Mouse (Mus musculus) cerebellum, adult 11 months (tissue): ENCODE measurements at regions not wholly inside any gene's neighbourhood (a gene's known extent, or its start where the extent isn't known, plus 50 kb on each side); places are given as distances from the start of the nearest gene placed in this dataset.
"Not testable (repeated sequence)": the region's sequence is repeated elsewhere in the genome, so short reads cannot be mapped to it uniquely, and the experiment has no call there.

Source experiments
- DNase-seq: peaks from one replicate; pipeline ENCODE4 v3.0.0; 2022

DNA sequence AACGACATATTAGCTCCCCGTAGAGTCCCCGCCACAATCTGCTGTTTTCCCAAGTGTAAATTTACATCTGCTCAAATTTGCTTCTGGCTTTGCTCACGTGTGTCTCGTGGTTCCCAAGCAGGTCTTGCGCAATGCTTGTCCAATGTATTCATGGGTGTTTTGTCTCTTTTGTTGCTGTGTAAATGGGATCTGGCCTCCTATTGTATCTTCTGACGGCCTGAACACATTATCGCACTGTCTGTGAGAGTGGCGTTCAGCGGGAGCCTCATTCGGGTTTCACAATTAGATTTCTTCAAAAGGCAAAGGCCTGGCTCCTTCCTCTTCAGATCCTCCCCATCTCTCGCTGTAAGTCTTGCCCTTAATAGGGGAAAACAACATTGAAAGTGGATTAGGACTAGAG lies 274.5 kb downstream of the Fam19a5 start:
- no peak for DNase-seq

DNA sequence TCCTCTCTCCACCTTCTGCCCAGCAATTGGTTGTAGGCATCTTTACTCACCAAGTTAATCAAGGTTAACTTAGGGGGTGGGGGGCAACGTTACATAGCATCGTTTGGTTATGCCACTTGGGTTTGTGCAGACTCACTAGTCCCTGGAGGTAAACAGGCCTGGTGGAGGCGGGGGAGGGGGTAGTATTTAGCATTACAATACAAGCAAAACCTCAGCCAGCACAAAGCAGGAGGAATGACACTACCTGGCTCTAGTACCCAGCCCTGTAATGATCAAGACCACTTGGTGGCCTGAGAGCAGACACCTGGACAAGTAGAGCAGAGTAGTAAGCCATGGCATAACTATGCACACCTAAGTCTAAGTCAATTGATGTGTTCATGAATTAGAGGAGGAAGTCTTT lies 298.0 kb downstream of the Fam19a5 start:
- DNase-seq = no peak

DNA sequence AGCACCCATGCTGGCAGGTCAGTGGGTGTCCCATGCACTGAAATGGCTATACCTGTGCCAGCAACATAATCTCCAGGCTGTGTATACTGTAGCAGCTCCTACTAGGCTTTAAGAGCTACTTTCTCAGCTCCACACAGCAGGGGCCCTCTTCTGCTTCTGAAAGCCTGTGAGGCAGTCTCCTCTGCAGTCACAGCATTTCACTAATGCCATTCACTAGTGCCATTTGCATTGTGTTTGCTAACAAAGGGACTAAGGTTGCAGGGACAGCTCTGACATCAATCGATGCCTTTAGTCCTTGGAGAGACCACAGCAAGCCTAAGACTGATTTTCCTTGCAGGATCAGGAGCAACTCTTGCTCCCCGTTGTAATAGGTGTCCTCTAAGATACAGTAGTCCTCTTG lies 315.0 kb downstream of the Fam19a5 start:
- DNase-seq = no peak

DNA sequence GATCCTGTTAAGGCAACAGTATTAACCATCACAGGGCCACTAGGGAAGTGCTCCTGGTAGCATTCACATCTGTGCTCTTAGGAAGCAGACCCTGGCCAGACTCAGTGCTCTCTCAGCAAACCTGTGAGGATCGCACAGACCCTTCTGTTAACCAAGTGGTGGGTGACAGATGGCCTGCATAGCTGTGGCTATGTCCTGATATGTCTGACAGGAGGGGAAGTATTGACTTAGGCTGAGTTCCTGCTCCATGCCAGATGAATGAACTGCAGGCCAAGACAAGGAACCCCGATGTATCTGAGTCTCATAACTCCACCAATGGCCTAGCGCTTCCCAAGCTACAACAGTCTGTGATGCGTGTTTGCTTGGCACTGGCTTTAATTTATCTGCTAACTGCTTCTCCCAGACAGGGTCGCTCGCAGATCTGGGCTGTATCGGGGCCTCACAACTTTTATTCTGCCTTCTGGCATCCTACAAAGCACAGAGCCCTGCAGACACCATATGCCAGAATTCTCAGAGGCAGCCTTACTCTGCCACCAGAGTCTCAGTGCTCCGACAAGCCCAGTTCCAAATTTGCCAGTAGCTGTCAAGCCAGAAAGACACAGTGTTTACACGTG lies 332.3 kb downstream of the Fam19a5 start:
- DNase-seq = no peak

DNA sequence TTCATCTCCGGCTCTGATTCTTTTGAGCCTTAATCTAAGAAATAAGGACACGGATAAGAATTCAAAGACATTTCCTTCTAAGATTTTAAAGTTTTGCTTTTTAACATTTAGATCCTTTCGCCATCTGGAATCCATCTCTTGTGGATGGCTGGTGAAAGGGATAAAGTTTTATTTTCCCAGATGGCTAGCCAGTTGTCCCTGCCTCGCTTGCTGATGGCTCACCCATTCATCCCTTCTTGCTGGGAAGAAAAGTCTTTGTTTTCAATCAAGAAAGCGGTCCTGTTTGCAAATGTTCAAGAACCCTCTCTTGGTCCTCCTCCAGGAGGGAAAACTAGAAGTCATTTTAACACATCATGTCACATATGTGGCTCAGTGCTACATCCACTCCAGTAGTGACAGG lies 346.8 kb downstream of the Fam19a5 start:
- DNase-seq = no peak

DNA sequence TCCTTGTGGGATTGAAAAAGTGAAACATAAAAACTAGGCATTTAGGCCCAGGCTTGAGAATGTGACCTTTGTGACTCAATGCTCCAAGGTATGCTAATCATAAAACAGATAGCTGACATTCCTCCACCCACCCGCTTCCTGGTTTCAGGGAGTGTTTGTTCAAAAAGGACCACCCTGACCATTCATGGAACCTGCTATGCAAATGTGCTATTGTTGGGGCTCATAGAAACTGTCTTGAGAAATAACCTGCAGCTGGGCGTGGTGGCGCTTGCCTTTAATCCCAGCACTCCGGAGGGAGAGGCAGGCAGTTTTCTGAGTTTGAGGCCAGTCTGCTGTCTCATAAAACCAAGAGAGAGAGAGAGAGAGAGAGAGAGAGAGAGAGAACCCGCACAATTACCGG lies 350.8 kb downstream of the Fam19a5 start:
- not testable (repeated sequence) for DNase-seq

DNA sequence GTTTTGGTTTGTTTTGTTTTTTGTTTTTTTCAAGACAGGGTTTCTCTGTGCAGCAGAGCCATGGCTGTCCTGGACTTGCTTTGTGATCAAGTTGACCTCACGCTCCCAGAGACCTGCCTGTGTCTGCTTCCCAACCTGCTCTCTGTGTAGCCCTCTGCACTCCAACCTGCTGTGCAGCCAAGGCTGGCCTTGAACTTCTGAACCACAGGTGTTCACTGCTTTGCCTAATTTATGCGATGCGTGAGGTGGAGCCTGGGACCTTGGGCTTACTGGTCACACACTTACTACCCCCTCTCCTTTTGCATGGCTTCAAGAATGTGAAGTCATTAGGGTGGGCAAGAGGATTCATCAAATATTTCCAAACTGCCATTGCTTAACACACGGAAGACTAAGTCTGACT lies 354.6 kb downstream of the Fam19a5 start:
- no peak for DNase-seq

DNA sequence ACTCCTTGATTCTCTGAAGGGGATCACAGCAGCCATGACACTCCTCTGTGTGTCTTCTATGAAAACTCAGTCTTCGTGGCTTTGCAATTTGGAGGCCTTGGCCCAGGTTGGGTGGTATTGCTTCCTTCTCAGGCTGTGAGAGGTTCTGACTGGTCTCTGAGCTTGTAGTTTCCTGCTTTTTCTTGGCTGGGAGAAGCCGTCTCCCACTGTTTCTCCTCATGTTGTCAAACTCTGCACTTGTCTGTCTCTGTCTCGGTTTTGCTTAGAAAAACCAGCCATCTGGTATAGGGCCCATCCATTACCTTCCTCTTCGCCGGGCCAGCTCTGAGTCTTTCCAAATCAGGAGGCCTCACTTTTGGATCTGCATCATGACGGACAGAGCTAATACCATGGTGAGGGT lies 360.3 kb downstream of the Fam19a5 start:
- peak; percentile 15 for DNase-seq

DNA sequence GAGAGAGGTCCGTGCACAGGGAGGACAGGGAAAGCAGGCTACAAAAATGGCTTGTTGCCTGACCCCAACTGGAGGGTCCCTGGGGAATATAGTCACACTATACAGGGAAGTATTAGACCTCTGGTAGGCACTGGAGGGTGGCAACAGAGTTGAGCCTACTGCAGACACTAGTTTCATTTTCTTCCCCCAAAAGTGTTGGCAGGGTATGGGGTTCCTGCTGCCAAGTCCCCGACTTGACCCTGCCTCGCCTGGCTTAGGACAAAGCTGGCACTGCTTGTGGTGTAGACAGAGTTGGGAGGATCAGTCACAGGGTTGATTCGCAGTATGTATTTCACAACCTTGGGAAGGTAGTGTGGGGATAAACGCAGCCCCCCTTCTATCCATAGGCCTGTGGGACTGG lies 362.2 kb downstream of the Fam19a5 start:
- no peak for DNase-seq

DNA sequence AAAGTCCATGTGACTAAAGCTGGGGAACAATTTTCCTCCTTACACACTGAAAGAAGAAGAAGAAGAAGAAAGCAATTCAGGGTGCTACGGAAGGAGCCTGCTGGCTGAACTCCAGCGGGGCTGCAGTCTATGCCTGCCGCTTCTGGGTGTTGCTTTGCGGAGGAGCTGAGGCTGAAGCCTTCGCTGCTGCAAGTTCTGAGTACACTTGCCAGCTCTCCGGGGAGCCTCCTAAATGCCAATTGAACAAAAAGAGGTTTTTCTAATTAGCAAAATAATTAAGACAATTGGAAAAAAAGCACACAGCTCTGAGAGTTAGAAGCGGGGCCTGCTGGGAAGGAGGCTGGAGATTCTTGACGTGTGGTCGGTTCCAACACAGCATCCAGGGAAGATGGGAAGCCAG lies 378.0 kb downstream of the Fam19a5 start:
- DNase-seq = no peak

DNA sequence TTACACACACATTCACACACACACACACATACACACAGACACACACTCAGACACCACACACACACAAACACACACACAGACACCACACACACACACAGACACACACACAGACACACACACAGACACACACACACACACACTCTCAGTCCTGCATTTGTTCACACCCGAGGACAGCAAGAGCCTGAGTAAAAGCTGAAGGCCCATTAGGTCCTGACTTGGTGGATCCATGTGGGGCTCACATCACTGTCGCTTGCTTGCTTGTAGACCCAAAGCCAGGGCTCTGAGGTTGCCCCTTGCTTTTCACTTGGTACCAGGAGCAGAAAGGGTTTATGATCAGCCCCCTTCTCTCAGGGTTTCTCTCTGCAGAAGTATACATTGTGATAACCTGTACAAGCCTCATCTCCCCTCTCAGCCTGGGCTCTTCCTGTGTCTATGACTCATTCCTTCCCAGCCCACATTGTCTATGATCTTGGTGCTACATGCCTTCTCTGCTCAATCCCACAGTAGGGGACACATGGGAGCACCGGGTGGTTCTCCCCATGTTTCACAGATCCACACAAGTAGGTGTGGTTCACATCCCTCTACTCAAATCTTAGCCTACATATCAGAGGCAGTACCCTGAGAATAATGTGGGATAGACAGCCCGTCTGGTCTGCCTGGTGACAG lies 378.8 kb downstream of the Fam19a5 start:
- DNase-seq = no peak

DNA sequence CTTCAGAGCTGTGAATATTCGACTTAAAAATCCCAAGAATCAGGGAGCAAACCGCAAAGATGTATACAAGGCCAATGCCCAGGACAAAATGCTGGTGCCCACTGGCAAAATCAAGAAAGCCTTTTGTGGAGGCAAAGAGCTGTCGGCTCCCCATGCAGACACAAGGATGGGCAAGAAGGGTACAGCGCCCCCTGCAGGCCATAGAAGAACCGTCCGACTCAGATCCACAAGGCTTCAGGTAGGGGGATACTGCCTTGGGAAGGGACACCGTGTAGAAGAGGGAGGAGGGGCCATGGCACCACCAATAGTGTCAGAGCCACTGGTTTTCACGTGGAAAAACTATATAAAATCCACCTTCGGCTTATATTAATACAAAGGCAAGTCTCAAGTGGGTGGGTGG lies 379.8 kb downstream of the Fam19a5 start:
- DNase-seq = no peak

DNA sequence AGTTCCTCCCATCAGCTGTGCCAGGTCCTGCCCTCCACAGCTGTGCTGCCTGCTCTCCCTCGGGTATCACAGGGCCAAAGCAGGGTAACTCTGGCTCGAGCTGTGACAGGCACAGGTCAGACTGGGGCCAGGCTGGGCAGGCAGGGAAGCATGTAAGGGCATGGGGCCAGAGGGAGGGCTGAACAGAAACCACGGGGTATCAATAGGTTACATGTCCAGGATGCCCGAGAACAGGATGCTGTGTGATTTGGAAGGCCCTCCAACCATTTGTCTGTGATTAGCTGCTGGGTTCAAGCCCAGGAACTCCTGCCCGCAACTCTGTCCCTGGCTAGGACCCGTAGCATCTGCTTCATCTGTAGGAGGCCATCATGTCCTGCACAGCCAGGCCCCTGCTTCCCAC lies 391.9 kb downstream of the Fam19a5 start:
- DNase-seq = no peak

DNA sequence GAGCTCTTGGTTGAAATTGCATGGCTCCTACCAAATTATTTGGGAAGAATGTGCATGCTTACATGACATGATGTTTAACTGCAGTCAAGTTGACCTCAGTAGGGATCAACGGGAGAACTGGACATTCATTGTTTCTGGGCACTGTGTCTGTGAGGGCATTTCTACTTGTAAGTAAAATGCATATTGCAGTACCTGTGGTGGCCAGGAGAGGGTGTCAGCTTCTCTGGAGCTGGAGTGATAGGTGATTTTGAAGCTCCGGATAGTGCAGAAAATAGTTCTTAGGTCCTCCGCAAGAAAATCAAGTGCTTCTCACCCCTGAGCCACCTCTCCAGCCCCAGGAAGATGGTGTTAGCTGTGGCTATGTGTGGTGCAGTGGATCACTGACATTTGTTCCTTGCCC lies 396.7 kb downstream of the Fam19a5 start:
- peak; percentile 54 for DNase-seq

DNA sequence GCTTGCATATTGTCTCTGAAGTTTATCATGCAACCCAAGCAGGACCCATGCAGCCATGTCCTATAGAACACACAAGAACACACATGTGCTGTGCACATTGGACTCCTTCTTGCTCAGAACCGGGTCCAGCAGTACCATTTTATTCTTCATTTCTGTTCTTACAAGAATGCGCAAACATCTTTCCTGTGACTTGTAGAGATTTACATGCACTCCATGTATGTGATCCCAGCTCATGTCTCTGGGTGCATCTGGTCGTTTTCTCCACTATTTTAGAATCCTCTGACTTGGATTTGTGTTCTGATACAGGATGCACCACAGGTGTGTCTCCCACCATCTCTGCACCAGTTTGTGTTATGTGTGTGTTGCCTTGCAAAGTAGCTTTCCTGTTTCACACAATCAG lies 408.4 kb downstream of the Fam19a5 start:
- no peak for DNase-seq

DNA sequence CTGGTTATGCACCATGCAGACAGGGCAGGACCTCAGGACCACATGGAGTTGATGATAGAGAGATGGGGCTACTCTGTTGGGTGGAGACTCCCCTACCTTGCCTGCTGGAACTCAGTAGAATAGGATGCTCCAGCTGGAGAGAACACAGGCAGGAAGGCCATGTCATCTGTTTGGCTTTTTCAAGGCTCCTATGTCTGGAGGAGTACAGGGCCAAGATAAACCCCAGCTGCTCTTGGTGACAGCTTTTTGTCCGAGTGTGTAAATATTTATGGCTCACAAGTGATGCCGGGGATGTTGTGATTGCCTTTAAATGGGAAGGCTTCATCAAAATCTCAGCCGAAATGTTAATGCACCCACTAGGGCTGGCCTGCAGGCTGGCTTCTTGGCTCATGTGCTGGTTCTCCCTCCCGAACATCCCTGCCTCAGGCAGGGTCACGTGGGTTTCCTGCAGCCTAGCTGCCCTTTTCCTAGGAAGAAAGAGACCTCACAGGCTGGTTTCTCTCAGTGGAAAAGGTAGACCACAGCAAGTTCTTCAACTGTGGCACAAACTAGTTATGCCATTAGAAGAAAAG lies 411.7 kb downstream of the Fam19a5 start:
- DNase-seq = no peak

DNA sequence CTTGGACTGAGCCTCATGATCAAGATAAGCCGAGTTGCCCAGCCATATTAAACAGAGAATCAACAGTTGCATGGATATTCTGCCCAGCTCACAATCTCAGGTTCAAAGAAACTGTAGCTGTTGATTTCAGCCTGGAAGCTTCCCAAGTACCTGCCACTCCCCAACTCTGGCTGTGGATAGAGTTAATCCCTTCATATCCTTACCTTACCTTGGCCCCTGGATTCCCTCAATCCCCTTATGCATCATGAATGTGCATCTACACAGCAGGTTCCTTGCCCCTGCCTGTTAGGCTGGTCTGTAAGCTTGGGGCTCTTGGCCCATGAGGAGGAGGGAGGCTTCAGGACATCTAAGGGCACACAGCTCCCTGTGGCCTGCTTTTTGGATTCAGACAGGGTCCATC lies 414.8 kb downstream of the Fam19a5 start:
- no peak for DNase-seq

DNA sequence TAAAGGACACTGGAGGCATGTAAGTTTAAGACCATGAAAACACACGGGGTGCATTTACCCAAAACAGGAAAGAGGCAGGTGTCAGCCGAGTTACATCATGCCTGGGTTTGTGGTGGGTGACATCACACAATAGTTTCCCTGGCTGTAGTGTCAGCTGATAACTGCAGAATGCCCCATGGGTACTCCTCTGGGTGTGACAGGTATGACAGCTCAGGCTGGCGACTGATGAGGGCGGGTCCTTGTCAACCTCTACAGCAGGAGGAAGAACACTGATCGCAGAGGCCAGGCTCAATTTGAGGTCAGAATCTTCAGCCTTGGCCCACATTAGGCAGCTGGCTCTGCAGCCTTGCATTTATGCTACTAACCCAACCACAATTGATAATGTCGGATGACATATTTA lies 428.5 kb downstream of the Fam19a5 start:
- no peak for DNase-seq

DNA sequence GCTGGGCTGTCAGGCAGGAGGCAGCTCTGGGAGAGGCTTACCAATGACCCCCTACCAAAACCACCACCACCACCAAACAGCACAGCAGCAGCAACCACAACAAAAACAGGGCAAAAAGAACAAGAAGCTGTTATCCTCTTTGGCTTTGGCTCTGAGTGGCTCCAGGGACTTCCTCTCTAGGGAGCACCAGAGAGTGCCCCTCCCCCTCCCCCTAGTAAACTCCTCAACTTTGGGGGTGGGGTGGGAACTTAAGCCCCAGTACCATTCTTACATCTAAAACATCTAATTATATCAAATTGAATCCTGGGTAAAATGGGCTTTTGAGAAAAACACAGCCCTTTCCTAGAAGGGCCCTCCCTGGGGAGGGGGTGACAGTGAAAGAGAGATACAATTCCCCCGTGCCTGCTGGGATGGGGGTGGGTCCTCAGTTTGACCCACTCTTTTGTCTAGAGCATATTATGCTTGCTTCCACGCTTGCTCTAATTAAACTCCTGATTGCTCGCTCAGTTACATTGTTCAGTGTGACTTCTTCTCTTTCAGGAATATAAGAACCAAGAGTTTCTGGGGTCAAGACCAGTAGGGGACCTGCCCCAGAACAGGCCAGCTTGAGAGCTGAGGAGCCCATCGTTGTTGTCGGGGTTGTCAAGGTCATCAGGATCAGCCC lies 443.4 kb downstream of the Fam19a5 start:
- DNase-seq = no peak

DNA sequence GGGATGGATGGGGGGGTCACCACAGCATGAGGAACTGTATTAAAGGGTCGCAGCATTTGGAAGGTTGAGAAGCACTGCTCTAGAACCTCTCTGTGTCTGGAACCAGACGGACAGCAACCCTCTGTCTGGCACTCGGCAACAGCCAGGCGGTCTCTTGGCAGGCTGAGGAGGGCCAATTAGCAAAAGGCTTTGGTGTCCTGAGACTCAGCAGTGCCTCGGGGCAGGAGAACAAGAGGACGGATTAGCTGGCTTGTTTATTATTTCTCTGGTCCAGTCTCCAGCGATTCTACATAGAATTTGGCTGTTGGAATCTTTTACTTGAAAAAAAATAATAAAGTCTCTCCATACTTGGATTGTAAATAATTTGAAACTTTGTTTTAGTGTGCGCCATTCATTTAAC lies 450.4 kb downstream of the Fam19a5 start:
- DNase-seq = peak; percentile 1

DNA sequence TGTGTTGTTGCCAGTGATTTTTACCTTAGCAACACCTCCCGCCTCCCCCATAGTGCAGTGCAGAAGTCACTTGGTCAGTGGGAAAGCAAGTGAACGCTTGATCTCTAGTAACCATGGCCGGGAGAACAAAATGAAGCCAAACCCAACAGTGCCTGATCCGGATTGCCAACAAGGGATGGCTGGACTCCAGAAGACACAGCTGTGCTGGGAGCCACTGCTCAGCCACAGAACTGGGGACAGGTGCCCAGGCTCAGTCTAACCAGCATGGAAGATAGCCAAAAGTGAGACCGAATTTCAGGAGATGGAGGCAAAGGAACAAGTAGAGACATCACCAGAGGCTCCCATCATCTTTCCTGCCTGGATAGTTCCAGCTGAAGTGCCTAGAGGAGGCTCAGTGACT lies 473.0 kb downstream of the Fam19a5 start:
- DNase-seq = no peak

DNA sequence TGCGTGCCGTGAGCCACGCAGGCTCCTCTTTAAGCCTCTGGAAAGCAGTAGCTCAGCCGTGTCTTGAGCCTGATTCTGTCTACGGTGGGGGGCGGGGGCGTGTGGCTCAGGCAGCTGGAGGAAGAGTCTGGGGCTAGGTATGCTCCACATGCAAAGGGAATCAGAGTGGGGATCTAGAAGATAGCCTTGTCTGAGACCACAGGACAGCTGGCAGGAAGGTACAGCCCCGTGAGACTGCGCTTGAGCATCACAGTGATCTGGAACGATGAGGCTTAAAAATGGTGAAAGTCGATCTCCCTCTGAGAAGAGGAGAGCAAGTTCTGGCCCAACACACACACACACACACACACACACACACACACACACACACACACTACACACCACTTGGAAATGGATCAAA lies 488.7 kb downstream of the Fam19a5 start:
- no peak for DNase-seq

DNA sequence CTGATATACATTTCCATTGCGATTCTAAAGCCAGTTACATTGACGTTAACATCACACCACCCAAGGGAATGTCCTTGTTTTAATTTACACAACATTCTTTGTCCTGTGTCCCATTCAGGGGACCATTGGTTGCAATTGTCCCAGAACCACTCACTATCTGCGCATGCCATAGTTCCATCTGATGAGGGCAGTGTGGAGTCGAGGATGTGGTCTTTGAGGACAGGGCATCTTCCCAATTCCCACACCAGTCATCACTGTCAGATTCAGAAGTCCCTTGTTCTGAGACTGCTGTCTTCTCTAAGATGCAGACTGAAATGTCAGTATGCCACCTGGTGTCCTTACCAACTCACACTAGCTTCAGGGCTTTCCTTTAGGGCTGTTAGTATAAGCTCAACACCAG lies 489.6 kb downstream of the Fam19a5 start:
- DNase-seq = no peak

DNA sequence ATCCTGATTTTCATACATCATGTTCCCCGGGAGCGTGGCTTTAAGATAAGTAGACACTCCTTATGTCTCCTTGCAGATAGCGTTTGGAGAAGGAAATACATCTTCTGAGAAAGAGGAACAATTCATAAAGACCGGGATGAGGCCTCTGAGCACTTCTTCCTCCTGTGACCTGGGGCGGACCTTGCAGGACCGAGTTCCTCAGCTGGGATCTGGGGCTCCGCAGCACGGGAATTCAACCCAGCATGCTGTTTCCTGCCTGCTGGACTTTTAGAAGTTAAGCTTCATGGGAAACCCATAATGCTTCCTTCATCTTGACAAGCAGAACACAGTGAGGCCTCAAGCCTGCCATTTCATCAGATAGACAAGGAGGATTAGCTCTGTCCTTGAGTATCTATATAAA lies 491.4 kb downstream of the Fam19a5 start:
- no peak for DNase-seq
